Mouse (Mus musculus) yolk sac, embryonic 10.5 days (tissue): ENCODE measurements at regions not wholly inside any gene's neighbourhood (a gene's known extent, or its start where the extent isn't known, plus 50 kb on each side); places are given as distances from the start of the nearest gene placed in this dataset.

Source experiments
- DNase-seq: peaks from one replicate; pipeline ENCODE4 v3.0.0-alpha.2; 2017; ENCODE audit warnings: low spot score

DNA sequence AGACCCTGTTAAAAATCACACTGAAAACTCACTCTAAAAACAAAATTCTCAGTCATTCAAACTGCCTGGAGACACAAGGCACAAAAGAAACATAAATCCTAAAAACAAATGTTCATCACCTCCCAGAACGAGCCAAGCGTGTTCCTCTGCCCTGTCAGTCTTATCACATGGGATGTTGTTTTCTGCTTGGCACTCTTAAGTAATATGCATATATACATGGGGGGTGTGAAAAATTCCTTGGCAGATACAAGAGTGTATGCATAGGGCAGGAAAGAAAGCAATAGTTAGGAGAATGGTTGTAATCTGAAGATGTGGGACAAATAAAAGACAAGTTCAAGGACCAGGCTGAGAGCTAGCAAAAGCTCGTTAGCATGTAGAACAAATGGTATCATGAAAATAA, 179.4 kb downstream of the Qdpr start:
- DNase-seq, result no peak

DNA sequence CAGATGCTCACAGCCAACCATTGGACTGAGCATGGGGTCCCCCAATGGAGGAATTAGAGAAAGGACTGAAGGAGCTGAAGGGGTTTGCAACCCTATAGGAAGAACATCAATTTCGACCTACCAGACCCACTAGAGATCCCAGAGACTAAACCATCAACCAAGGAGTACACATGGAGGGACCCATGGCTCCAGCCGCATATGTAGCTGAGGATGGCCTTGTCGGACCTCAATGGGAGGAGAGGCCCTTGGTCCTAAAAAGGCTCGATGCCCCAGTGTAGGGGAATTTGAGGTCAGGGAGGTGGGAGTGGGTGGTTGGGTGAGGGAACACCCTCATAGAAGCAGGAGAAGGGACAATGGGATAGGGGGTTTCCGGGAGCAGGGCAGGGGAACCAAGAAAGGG, 180.6 kb downstream of the Qdpr start:
- no peak for DNase-seq

DNA sequence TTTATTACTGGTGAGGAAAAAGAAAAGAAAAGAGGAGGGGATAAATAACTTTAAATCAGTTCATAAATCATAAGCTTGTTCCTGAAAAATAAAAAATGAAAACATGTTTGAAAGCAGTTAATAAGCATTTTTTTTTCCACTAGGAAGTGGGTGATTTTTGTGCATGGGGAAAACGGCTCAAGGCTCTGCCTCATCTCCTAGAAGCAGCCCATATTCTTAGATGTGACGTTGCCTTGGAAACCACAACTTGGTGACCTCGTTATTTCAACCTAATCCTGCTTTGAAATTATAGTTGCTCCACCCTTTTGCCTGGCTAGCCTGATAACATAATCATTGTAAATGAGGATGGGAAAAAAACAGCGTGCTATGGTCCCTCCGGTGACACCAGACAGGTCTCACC, 183.1 kb downstream of the Qdpr start:
- no peak for DNase-seq

DNA sequence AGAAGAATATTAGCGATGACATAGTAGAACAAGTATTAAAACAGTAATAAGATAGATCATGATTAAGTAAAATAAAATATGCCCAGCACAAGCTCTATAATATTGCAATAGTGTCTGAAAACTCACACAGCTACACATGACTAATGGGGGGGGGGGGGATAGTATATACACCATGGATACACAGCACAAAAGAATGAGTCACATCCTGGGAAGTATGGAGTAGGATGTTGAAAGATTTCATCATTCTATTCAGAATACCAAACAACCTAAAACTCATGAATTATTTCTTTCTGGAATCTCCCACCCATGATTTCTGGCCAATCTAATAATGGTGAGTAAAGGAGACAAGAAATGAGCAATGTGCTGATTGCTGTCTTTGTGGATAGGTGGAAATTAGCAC, 191.6 kb downstream of the Qdpr start:
- DNase-seq, result no peak

DNA sequence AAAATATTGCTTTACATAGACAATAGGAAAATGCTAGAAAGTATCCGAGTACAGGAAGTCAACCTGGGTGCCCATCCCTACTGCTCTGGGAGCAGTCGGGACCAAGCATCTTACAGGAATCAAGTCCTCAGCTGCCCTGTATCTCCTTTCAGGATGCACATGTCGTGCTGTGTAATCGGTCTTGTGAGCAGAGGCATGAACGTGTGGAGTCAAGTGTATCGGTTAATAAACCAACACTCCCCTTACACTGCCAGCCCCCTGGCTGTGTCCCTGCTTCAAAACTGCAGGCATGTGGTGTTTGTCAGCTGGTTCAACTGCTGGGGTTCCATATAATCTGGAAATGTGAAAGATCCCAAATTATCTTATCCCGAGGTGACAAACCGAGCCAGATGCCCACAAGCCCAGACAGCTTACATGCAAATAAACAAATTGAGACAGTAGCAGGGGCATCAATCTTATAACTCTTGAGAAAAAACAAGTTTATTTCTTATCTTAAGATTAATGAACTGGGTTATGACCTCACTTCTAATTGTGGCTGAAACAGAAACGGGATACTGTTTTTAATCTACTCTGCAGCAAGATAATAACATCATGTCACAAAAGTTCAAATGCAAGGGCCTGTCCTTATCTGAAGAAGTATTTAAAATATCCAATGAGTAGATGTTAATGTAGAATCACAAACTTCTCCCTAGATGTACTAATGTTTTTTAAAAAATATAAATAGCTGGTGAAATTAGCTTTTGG, 193.6 kb downstream of the Qdpr start:
- no peak for DNase-seq

DNA sequence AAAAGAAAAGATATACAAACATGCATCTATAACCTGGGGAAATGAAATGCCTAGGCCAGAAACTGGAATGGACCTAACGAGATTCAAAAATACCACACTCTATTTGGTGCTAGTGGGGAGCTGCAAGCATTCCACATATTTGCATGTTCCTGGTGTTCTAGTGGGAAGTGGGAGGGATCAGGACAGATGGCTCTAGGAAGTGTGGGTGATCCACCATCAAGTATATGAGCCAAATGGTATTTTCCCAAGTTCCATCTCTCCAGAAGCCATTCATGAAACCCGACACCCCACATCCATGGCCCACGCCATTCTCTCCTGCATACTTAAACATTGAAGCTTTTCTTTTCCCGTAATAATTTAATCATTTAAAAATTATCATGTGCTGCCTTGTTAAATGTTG, 218.2 kb downstream of the Qdpr start:
- DNase-seq, result no peak

DNA sequence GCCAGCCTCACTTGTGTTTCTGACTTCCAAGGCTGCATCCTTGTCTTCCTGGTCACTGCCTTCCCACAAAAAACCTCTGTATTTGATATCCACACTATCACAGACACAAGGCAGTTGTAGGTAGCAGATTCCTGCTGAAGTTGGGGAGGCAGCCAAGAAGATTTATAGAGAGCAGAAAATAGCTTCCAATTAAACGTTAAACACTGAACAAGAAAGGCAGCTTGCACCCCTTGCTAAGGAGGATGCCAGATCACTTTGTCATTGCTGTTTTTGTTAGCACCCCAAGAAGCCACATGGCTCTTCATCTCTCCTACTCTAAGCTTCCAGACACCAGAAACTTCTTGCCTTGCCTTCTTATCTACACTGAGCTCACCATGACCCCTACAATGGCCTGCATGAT, 219.9 kb downstream of the Qdpr start:
- no peak for DNase-seq

DNA sequence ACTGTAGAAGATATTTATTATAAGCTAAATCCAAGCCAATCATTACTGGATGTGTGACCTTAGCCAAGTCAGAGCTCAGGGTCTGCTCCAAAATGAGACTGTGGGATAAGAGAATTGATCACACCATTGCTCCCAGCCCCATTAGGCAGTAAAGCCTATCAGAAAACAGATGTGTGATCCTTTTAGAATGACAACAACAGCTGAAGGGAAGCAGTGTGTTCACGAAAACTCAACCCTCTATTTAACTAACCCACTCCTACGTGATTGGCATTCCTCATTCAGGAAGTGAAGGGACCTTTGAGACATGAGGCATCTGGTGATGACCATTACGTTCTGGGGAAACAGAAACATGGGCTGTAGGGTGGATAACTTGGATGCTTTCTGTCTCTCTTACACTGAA, 220.6 kb downstream of the Qdpr start:
- no peak for DNase-seq

DNA sequence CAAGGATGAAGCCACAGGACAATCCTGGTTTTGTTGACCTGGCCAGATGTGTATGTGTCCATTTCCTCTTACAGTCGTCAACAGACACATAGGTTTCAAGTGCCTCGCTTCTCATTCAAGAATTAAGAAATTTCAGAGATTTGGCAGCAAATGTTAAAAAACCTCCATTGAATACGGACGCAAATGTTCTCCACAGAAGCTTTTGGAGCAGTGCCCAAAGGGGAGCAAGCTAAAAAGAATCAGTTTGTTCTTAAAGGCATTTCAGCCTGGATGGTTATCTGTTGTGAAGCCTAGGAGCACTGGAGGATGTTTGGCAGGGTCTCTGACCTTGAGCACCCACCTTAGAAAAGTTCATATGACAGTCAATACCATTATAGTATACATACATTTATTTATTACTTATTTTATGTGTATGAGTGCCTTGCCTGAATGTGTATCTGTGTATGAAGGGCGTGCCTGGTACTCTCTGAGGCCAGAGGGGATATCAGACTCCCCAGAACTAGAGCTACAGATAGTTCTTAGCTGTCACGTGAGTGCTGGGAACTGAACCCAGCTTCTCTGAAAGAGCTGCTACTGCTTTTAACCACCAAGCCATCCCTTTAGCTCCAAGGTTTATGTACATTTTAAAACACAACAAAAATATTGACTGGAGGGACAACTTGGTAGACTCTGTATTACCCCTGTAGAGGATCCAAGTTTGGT, 221.7 kb downstream of the Qdpr start:
- DNase-seq, result no peak

DNA sequence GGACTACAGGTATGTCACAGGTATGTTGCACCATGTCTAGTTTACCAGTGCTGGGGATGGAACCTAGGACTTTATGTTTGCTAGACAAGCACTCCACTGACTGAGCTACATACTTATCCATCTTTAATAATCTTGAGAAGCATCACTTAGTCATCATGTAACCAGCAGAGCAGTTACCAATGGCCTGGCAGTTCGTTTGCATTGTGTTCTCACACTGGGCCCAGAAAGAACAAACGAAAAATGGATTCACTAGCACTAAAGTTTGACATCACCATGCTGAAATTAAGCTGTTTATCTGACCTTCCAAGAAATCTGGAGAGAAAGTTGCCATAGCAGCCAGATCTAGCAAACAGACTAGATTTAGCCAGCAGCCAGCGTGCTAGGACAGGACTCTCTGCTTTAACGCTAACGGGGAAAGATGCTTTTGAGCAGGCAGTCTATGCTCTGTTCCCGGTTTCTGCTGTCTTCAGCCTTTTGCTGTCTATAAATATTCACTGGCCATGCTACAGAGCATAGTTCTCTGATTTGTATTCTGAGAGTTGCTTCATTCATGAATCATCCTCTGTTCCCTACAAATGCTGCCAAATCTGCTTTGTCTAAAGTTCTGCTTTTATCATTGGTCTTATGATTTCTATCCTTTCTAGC, 229.6 kb downstream of the Qdpr start:
- DNase-seq, result no peak

DNA sequence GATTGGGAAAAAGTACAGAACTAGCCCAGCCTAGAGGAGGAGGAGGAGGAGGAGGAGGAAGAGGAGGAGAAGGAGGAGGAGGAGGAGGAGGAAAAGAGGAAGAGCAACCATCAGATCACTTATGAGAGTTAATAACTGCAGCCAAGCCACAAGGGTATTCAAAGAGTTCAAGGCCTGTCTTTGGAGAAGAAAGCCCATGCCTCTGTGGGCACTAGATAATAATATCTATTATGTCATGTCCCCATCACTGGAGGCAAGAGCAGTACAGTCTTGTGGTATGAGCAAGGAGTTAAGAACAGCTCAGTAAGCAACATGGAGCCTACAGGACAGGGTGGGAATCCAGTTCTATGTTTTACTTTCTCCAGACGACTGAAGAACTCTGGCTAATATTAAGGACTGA, 230.5 kb downstream of the Qdpr start:
- DNase-seq, result no peak

DNA sequence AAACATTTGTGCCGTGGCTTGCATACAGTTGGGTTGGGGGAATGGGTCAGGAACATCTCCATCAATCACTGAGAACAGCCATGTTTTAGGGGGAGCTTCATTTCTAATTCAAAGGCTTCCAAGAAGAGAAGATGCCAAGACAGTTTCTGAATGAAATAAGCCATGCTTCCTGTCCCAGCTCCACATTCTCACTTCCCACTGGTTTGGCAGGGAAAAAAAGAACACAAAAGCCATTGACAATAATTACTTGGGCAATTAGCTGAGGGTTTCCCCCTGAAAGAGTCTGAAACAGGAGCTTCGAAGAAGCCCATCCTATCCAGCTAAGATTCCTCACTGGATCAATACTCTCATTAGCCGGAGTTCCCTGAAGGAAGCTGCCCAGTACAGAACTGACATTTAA, 230.9 kb downstream of the Qdpr start:
- DNase-seq, result no peak

DNA sequence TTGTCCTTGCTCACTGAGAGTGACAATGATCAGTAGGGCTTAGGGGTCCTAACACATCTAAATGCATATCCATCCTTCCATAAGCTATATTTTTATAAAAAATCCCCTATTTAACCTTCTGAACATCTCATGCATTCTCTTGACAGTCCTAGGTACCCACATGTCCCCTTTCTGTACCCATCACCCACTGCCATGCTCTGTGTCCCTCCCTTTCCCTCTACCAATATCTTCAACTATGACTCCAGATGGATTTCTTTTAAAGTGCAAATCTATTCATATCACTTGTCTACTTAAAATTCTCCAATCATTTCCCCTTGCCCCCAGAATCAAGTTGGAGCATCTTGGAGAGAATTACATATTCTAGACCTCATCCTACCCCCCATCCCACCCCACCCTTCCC, 235.6 kb downstream of the Qdpr start:
- DNase-seq, result no peak

DNA sequence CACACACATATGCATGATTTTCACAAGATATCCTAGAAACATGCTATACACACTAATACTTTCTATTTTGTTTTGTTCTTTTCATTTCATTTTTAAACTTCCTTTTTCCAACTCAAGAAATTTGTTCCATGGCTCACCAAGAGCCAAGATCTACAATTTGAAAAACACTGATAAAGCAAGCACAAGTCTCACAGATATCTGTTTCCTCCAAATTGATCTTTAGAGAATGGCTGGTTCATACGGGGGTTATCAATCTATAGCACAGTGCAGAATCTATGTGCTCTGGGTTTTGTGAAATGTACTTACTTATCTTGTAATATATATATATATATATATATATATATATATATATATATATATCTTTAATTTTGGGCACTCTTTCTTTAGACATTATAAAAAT, 251.6 kb downstream of the Qdpr start:
- DNase-seq, result no peak

DNA sequence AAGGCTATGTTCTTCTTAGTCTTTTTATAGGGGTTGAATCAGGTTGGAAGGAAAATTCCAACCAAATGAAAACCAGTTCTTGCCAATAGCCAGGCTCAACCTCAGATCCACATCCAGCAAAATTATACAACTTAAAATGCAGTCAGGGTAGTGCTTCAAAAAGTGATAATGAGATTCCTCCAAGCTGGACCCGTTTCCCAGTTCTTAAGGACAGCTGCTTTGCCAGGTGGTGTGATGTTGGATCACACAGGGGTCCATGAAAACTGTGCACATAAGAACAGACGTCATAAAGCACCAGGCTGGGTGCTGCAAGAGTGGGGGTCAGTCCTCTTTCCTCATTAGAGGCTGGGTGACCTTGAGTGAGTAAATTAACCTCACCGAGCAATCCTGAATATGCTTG, 253.9 kb downstream of the Qdpr start:
- no peak for DNase-seq

DNA sequence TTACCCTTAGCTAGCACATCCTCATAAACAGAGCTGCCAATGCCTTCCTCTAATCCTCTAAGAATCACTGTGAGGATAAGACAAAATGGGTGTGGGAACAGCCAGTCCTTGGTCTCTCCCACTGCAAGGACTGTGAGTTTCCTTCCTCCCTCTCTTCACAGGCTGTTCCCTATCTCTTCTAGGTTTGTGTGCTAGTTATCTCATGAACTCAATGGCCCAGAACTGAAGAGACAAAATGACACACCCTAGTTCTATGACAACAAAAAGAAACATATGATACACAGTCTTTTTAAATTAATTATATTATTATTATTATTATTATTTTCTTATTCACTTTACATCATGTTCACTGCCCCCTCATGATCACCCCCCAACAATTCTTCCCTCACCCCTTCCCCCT, 257.7 kb downstream of the Qdpr start:
- no peak for DNase-seq

DNA sequence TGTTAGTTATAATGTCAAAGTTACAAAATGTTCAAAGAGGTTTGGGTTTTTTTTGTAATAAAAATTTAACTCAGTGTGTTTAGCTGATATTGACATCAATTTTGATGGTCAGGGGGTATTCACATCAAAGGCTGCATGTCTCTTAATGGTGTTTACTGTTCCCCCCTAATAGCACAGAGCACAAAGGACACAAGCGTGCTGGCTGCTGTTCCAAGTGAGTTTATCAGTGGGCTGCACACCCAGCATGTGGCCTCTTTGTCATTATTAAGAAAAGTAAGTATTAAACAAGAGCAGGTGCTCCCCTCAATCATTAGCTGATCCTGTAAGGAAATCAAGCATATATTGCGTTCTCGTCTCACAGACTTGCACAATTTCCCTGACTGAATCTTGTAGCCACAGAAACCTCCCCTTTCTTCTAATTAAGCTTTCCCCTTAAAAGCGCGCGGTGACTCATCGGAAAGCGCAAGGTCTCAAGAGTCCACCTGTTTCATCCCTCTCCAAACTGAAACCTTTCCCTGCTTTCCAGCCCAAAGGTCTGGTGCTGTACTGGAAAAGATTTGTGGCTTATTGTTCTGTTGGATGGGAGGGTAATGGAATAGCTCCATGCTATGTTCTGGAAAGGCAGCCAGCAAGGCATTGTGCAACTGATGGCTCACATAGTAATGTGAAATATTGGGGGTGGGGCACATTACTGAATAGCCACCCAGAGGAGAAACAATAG, 276.8 kb downstream of the Qdpr start:
- DNase-seq, result no peak

DNA sequence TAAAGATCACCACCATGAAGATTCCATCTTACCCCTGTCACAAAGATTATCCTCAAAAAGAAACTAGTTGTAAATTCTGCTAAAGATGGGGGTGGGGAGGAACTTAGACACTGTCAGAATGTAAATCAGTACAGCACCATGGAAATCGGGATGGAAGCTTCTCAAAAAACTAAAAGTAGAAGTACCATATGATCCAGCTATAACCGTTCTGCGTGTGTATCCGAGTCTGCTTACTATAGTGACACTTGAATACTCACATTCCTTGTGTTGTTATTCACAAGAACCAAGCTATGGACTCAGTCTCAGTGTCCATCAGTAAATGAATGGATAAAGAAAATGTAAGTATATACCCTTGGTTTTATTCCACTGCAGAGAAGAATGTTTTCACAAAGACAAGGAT, 290.8 kb downstream of the Qdpr start:
- no peak for DNase-seq

DNA sequence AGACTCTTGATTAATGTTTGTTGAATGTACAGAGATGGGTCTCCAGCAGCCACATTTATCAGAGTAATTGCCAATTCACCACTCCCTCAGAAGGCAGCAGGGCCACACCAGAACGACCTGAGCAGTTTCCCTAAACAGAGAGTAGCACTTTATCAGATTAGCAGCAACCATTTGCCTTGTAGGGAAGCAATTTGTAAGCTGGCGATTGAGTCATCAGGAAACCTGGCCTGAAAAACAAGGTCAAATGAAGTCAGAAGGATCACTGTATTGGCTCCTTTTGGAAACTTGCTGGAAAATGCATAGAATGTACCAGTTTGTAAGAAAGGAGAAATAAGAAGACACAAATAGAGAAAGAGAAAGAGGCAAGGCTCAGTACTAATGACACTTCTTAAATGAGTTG, 295.1 kb downstream of the Qdpr start:
- no peak for DNase-seq

DNA sequence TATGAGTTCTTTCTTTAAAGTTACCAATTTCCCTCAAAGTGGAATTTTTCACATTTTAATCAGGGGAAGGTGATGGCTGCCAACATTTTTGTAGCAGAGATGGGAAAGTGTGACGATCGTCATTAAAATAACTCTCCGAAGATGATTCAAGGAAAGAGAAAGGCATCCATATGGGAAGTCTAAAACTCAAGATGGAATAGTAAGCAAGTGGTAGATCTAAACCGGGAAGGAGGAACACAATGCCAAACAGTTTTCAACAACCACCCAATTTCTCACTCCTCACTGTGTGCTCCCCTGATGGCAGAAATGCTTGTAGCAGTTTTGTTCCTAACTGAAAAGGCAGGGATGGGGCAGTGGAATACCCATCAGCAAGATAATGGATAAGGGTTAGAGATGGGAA, 305.9 kb downstream of the Qdpr start:
- DNase-seq, result no peak

DNA sequence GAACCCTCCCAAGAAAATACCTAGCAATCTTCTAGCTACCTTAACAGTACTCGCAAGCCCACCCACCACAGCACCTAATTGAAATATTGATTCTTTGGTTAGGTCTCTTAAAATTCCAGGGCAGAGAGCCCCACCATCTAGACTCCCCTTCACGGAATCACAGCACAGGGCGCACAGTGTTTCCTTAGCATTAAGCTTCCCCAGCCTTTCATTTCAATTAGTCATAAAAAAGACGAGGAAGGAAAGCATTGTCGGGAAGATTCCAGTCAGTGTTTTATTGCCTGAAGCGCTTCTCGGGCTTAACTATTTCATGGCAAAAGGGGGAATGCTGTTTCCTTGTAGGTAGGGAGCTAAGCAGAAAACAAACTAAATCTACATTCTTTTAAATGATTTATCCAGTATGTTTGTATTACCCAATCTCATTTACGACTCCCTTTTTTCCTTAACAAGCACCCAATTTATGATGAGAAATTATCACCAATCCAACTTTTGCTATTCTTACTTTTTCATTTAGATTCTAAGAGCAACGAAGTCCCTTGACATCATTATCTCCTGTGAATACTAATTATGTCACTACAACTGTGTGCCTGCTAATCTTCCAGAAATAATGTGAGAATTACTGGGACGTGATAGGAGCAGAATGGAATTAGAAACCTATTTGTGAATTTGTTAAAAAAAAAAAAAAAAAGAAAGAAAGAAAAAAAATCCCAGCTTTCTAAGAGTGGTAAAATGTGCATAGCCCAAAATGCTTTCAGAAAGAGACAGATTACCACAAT, 312.6 kb downstream of the Qdpr start:
- no peak for DNase-seq

DNA sequence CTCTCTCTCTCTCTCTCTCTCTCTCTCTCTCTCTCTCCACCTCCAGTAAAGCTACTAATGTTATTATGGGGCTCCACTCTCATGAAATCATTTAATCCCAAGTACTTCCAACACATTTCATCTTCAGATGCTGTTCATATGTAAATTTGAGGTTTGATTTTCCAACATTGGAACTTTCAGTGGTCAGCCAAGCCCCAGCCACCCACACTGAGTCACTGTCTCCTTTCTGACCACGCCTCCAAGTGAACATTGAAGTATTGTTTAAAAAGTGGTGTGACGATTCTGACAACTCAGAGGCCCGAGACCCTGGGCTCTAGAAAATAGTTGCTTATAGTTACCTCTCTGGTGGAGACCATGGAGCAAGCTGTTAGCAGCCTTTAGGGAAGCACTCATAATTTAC, 313.3 kb downstream of the Qdpr start:
- no peak for DNase-seq
